Mouse (Mus musculus) kidney, postnatal 10 days (tissue): ENCODE results near the gene Sult2b1.
A peak's percentile ranks its signal among the peaks of the same experiment; 100 is the strongest.

Source experiments
- DNase-seq: peaks from one replicate; pipeline ENCODE4 v3.0.0; 2021; ENCODE audit warnings: mixed read lengths

The Sult2b1 gene

DNA sequence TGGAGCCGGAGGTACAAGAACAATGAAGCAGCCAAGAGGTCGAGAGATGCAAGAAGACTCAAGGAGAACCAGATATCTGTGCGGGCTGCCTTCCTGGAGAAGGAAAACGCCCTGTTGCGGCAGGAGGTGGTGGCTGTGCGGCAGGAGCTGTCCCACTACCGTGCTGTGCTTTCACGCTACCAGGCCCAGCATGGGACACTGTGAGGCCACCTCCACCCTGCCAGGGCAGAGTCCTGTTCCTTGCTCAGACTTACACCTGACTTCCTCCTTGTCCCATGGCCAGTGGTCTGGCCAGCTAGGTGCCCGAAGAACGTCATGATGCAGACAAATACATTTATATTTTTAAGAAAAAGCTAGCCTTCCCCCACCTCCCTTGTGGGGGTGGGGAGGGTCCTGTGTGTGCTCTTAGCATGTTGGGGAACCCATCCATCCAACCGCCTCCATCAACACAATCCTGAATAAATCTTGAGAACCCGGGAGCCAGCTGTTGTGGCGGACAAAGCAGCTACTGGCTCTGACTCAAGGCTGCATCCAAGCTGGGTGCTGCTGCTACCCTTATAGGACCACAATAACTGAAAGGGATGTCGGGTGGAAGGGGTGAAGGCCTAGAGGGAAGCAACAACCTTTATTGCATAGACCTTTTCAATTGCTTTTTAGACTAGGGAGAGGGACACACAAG is 74.7 kb downstream of the Sult2b1 start:
- no peak for DNase-seq

DNA sequence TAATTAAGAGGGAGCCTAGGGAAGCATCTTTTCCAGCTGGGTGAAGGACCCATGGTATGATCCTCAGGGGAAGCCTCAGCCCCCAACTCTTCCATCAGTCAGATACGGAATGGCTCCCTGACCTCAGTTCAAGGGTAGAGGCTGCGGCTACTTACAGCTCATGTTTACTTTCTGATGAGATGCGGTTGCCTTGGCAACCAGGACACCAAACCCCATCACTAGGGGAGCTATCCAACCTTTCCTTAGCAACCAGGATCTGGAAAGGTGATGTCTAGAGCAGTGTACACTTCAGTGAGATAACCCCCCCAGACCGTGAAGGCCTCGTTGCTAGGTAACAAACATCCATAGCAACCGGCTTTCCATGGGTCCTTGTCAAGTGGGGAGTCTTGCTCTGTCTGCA is 75.4 kb downstream of the Sult2b1 start:
- no peak for DNase-seq

GRCm38 (mm10) chr7:45708221-45708761 is 76.2 kb downstream of the Sult2b1 start:
- peak; percentile 64 for DNase-seq

DNA sequence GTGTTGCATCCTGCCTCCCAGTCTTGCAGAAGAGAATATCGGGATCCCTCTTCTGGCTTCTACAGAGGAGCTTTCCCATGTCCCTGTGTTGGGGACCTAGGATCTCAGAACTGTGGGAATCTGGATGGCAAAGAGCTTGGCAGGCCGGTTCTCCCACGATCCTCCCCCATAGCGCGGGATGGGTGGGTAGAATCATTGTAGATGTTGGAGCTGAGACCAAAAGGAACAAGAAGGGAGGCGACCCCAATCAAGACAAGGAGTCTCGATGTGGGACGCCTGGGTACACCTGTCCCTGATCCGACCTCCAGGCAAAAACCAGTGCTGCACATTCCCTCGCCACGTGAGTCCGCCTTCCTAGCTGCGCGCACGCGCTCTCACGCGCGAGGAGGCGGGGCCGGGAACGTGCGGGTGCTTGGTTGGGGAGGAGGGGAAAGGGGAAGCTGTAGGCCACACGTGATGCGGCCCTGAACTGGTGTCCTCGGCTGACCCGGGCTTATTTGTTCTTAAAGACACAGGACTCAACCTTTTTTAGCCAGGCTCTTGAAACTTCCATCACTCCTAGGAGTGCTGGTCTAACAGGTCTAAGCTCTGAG is 77.0 kb downstream of the Sult2b1 start:
- DNase-seq, result peak; percentile 98

GRCm38 (mm10) chr7:45706721-45707241 is 77.7 kb downstream of the Sult2b1 start:
- DNase-seq, result peak; percentile 95

GRCm38 (mm10) chr7:45705873-45706281 is 78.6 kb downstream of the Sult2b1 start:
- peak; percentile 90 for DNase-seq

DNA sequence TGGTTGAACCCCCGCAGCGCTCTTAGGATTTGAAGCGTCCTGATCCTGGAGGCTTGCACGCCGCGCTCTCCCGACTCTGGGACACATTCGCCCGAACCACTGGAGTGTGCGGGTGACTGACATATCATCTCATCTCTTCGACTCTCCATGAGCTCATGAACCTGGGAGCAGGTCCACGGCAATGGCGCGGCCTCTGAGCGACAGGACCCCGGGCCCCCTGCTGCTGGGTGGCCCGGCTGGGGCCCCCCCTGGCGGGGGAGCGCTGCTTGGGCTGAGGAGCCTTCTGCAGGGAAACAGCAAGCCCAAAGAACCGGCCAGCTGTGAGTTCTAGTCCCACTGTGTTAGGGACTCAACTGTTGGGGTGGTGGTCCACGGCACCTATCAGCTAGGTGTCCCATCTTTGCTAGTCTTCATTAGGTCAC is 79.0 kb downstream of the Sult2b1 start:
- DNase-seq, result no peak

DNA sequence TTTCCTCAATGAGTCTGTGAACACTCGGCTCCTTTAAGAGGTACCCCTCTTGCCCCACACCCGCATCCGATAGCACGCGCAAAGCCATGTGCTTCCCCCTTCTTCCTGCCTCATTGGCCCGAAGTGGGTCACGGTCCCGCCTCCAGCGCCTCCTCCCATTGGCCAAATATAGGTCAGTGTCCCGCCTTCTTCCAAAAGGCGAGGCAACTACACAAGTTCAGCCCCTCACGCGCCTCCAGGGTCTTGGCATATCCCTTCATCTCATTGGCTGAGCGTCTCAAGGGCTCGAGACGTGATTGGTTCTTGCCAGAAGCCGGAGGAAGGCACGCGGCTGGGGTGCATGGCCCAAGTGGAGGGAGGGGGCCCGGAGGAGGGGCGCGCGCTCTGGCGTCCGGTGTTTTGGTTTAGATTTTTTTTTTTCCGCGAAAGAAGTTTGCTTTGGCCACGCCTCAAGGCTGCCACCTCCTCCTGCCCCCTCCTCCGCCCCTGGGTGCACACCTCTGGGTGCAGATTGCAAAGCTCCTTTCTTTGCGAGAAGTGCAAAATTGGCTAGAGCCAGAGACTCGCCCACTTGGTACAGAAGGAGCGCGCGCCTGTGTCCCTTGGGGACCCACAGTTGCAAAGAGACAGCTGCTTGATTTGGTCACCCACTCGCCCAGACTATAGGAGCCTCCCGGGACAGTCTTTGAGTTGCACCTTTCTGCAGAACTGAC is 79.6 kb downstream of the Sult2b1 start, which contains the start of gene Dbp:
Dbp (plus strand) TSS at position 359 of the 713 bp plus-strand sequence.
- DNase-seq, result peak; percentile 99

DNA sequence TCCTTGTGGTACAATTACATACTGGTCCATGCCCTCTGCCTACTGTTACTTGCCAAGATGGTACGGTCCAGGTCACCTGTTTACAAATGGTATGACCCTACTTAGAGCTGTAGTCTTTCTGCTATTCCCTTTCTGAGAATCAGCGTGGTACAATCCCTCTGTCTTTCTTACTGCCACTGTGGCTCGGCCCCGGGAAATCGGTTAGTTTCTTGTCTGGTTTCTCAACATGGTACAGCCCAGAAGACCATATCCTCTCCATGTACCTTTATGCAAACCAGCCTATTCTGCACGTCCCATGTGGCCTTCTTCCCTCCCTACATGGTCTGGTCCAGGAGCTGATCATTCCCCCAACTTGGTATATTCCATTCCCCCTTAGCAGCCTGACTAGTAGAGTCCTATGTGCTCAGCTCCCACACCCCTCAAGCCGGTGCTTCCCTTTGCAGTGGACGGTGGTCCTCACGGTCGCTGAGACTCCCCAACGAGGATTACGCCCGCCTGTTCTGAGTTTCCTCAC is 80.4 kb downstream of the Sult2b1 start:
- DNase-seq, result peak; percentile 72

GRCm38 (mm10) chr7:45703521-45704033 is 80.9 kb downstream of the Sult2b1 start:
- no peak for DNase-seq

- DNase-seq, result no peak
These were observed 81.5 kb downstream of the Sult2b1 start for GRCm38 (mm10) chr7:45702809-45703520.

GRCm38 (mm10) chr7:45702316-45702715 is 82.2 kb downstream of the Sult2b1 start:
- no peak for DNase-seq

- DNase-seq, result no peak
These were observed 82.9 kb downstream of the Sult2b1 start for GRCm38 (mm10) chr7:45701607-45702006.

GRCm38 (mm10) chr7:45701072-45701471 is 83.4 kb downstream of the Sult2b1 start:
- DNase-seq, result peak; percentile 55

DNA sequence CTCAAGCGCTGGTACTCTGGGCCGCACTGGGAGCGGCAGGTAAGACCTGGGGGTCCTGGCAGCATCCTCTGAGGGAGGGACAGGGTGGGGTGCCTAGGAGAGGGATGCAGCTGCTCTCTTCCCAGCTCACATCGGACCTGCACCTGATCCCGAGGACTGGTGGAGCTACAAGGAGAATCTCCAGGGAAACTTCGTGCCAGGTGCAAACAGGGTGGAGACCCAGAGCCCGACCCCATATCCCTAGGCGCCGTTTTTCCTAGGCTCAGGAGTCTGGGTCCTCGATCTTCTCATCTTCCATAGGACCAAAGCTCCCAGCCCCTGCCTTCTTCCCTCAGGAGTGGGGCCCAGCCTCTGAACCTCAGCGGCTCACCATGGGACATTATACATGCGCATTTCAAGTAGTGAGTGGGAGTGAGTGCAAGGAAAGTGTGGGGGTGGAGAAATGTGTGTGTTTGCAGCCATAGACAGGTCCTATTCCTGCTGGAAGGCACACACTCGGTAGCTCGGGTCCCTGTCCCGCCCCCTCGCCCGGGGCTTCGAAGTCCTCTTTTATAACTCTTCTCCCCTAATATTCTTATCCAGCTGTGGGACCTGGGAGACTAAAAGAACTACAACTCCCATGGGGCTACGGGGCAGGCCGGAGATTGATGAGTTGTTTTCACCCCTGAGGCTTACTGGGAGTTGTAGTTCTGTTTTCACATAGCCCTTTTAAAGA is 84.0 kb downstream of the Sult2b1 start:
- DNase-seq, result peak; percentile 87

GRCm38 (mm10) chr7:45699523-45700141 is 84.8 kb downstream of the Sult2b1 start, which contains the start of gene Car11:
Car11 (plus strand) TSS chr7:45699843.
- DNase-seq, result no peak

DNA sequence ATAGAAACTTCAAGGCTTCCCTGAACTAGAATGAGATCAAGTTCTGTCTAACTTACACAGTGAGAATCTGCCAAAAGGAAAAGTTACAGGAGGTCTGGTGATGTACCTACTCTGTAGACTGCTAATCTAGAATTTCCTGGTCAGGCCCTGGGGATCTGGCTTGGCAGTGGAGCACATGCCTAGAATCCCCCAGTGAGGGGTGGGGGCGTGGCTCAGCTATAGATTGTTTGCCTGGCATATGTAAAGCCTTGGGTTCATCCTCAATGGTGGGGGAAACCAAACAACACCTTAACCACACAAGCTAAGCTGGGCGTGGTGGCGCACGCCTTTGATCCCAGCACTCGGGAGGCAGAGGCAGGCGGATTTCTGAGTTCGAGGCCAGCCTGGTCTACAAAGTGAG is 86.6 kb downstream of the Sult2b1 start:
- DNase-seq, result no peak

- DNase-seq, result no peak
These were observed 89.4 kb downstream of the Sult2b1 start for GRCm38 (mm10) chr7:45695098-45695497.

- no peak for DNase-seq
These were observed 90.4 kb downstream of the Sult2b1 start, which contains the start of gene Sec1 for GRCm38 (mm10) chr7:45693921-45694591. Sec1 (minus strand) TSS chr7:45694402.

DNA sequence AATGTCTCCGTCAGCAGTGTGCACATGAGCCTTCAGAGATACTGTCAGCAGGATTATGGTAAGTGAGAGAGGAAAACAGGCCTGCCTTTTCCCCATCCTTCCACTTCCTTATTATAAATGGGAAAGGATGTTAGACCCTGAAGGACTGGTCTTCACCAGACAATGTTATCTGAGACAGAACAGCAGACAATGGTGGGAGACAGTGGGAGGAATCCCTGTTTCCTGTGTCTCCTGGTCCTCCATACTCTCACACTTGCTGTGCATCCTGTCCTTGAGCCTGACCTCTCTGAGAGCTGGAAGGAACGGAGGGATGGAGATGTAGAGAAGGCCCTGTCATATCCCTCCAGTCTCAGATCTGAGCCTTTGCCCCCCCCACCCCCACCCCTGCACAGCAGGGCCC is 92.1 kb downstream of the Sult2b1 start:
- DNase-seq, result no peak
